Mouse (Mus musculus): Measurements from ENCODE around the gene Hmces. TPM values are rescaled to one million over a fixed set of nuclear protein-coding genes. Genes with fewer than 3 reads are reported as not detected.

Hmces gene
- polyA plus RNA-seq, 1 experiment: 20.3 TPM

Other genes with a start within 250 kb of the Hmces start
- gene Aplf, start 241.7 kb upstream of the Hmces start, polyA plus RNA-seq (2012; rRNA removed): 3.6 and 4.6 TPM in 2 replicates
- 1.6 and 3.3 TPM in 2 replicates for gene Efcc1, start 183.1 kb upstream of the Hmces start, polyA plus RNA-seq (2012; rRNA removed)
- 0.75 and 0.88 TPM in 2 replicates for gene Gp9, start 135.9 kb upstream of the Hmces start, polyA plus RNA-seq (2012; rRNA removed)
- gene Rab43, start 101.8 kb upstream of the Hmces start, polyA plus RNA-seq (2012; rRNA removed): 48.8 and 74.9 TPM in 2 replicates
- 0.16 and 1.2 TPM in 2 replicates for gene Gm45140, start 78.1 kb upstream of the Hmces start, polyA plus RNA-seq (2012; rRNA removed)
- gene Isy1, start 75.1 kb upstream of the Hmces start, polyA plus RNA-seq (2012; rRNA removed): 12.4 and 17.4 TPM in 2 replicates
- gene Cnbp, start 62.8 kb upstream of the Hmces start, polyA plus RNA-seq (2012; rRNA removed): 177 and 180 TPM in 2 replicates
- 68.1 and 77.5 TPM in 2 replicates for gene Copg1, start 26.1 kb upstream of the Hmces start, polyA plus RNA-seq (2012; rRNA removed)
- 3.0 and 5.0 TPM in 2 replicates for gene H1fx, start 67.7 kb downstream of the Hmces start, polyA plus RNA-seq (2012; rRNA removed)
- 144 and 174 TPM in 2 replicates for gene Rab7, start 131.3 kb downstream of the Hmces start, polyA plus RNA-seq (2012; rRNA removed)
- gene Rpn1, start 170.5 kb downstream of the Hmces start, polyA plus RNA-seq (2012; rRNA removed): 282 and 305 TPM in 2 replicates